Mouse (Mus musculus) kidney, postnatal 0 days (tissue): Measurements from ENCODE around the gene Lpar3. TPM values are rescaled to one million over a fixed set of nuclear protein-coding genes. Genes with fewer than 3 reads are reported as not detected.
A peak's percentile ranks its signal among the peaks of the same experiment; 100 is the strongest.

Experiments
- ATAC-seq: fragments of 200-750 bp; cut with Nextera tagmentation; replicated peaks from 2 replicates; pipeline ENCODE4 v1.8.0; 2017; ENCODE audit warnings: low read depth, moderate number of reproducible peaks, moderate TSS enrichment, moderate library complexity; ENCODE audit not compliant: low FRiP score
- DNase-seq: peaks from one replicate; pipeline ENCODE4 v3.0.0-alpha.2; 2016; ENCODE audit warnings: low spot score
- H3K27ac ChIP-seq: fragments of 300-500 bp; sonication (generic); 2 replicates; pipeline ENCODE4 v1.5.1; 2014; ENCODE audit warnings: mild to moderate bottlenecking
- H3K27me3 ChIP-seq: fragments of 300-500 bp; sonication (generic); 2 replicates; pipeline ENCODE4 v1.6.1; 2014; ENCODE audit warnings: low read length, mixed read lengths; ENCODE audit not compliant: insufficient read depth
- H3K36me3 ChIP-seq: fragments of 300-500 bp; sonication (generic); 2 replicates; pipeline ENCODE4 v1.6.1; 2014; ENCODE audit warnings: low read length, mixed read lengths; ENCODE audit not compliant: insufficient read depth
- H3K4me1 ChIP-seq: fragments of 300-500 bp; sonication (generic); replicated peaks from 2 replicates; pipeline ENCODE4 v1.6.1; 2014; ENCODE audit warnings: antibody characterized with exemption, low read length, mixed read lengths; ENCODE audit not compliant: insufficient read depth
- H3K4me2 ChIP-seq: fragments of 300-500 bp; sonication (generic); 2 replicates; pipeline ENCODE4 v1.6.1; 2014; ENCODE audit warnings: mild to moderate bottlenecking, low read length, moderate library complexity, mixed read lengths
- H3K4me3 ChIP-seq: fragments of 300-500 bp; sonication (generic); replicated peaks from 2 replicates; pipeline ENCODE4 v1.5.1; 2014; ENCODE audit warnings: low read depth, low read length
- H3K9ac ChIP-seq: fragments of 300-500 bp; sonication (generic); 2 replicates; pipeline ENCODE4 v1.6.1; 2014; ENCODE audit warnings: low read depth, low read length
- H3K9me3 ChIP-seq: fragments of 300-500 bp; sonication (generic); replicated peaks from 2 replicates; pipeline ENCODE4 v1.6.1; 2016; ENCODE audit warnings: low read length, inconsistent platforms, mixed read lengths
- CTCF ChIP-seq: IDR thresholded peaks from 2 replicates; pipeline ENCODE4 v1.5.1; 2016; ENCODE audit warnings: antibody characterized with exemption, low read depth, mild to moderate bottlenecking, moderate library complexity
- WGBS: fragments of 180-500 bp; shearing (Covaris S2); extraction: QIAGEN DNeasy Blood & Tissue Kit; methylation state at CpG from one replicate; pipeline ENCODE4 v1.1.7; 2014; 5-methylcytosine and 5-hydroxymethylcytosine counted together
- polyA plus RNA-seq: library from polyadenylated mRNA; unstranded; fragments of >200 nt; fragmentation: Nextera tagmentation; extraction: Ambion mirVana; gene quantifications from 2 replicates; pipeline ENCODE4 v1.2.1, GENCODE M21; 2015

The Lpar3 gene
- polyA plus RNA-seq, 1 experiment from 2014 or later = 2.6 TPM

DNA sequence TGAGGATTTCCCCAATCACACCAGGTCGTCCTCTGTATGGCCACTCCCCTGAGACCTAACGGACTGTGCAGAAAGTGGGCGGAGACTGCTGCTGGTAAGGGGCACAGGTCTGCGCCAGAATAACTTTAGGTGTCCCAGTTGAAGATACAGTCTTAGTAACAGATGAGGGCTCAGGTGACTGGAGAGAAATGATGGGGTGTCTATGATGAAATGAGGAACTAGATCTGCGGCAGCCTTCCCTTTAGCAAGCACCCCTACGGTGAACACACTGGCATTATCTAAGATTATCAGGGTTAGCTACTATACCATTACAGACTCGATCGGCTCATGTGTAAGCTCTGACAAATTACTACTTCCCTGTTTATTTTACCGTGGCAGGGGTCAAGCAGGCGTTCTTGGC is 13.8 kb downstream of the Lpar3 start:
- Histone ChIP-seq H3K4me3 (no peak overlapping the region), H3K9ac (no peak overlapping the region), H3K9me3 (no peaks in the 10 kb centered on the region), H3K27me3 (no peaks in the 10 kb centered on the region), H3K27ac (no peak overlapping the region), H3K4me2 (no peak overlapping the region), H3K4me1 (no peaks in the 10 kb centered on the region), H3K36me3 (no peaks in the 10 kb centered on the region)
- WGBS = 67% methylated on average over 10 of the region's 10 CpGs
- no peak for DNase-seq
- no peak for ATAC-seq
- TF ChIP-seq CTCF = no peak

DNA sequence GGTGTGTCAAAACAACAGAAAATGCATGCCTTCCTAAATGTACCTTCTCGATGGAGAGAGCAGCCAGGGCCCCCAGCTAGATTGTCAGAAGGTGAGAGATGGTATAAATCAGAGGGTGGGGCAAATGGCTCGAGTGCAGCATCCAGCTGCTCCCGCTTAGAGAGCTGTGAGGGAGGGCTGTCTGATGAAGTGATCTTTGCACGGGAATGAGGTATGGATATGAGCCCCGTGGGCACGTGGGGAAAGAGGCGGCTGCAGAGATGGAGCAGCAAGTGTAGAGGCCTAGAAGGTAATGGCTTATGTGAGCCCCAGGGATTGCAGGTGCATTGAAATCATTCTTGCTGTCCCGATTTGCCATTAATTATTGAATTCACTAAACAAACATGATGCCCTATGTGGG is 15.5 kb downstream of the Lpar3 start:
- no peaks in the 10 kb centered on the region for H3K36me3 ChIP-seq
- H3K9me3 ChIP-seq = no peaks in the 10 kb centered on the region
- no peak overlapping the region for H3K27ac ChIP-seq
- H3K9ac ChIP-seq = no peak overlapping the region
- 41% methylated on average over 8 of the region's 8 CpGs for WGBS
- H3K4me2 ChIP-seq = no peak overlapping the region
- no peak for TF ChIP-seq CTCF
- DNase-seq = no peak
- H3K27me3 ChIP-seq = no peaks in the 10 kb centered on the region
- H3K4me1 ChIP-seq = no peaks in the 10 kb centered on the region
- no peak overlapping the region for H3K4me3 ChIP-seq
- ATAC-seq = no peak

DNA sequence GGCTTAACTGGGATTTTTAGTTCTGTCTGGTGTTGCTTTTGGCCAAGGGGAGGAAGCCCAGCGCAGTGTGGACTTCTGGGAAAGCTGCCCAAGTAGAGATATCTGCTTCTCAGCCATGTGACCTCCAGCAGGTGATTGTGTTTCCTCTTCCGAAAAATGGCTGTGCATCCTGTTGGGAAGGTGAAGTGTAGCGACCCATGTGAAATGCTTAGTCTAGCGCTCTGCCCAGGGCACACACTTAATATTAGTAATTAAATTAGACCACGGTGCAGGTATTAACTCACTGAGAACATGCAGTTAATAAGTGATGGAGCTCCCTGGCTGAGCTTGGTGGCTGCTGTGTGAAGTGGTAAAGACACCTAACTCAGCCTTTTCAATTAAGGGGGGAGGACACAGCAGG is 16.9 kb downstream of the Lpar3 start:
- H3K9me3 ChIP-seq = no peaks in the 10 kb centered on the region
- DNase-seq = peak; percentile 29
- no peaks in the 10 kb centered on the region for H3K36me3 ChIP-seq
- H3K4me3 ChIP-seq = no peak overlapping the region
- H3K9ac ChIP-seq = no peak overlapping the region
- no peaks in the 10 kb centered on the region for H3K27me3 ChIP-seq
- no peaks in the 10 kb centered on the region for H3K4me1 ChIP-seq
- H3K27ac ChIP-seq = no peak overlapping the region
- TF ChIP-seq CTCF = no peak
- no peak overlapping the region for H3K4me2 ChIP-seq
- ATAC-seq = peak; percentile 87
- 41% methylated on average over 5 of the region's 5 CpGs for WGBS

DNA sequence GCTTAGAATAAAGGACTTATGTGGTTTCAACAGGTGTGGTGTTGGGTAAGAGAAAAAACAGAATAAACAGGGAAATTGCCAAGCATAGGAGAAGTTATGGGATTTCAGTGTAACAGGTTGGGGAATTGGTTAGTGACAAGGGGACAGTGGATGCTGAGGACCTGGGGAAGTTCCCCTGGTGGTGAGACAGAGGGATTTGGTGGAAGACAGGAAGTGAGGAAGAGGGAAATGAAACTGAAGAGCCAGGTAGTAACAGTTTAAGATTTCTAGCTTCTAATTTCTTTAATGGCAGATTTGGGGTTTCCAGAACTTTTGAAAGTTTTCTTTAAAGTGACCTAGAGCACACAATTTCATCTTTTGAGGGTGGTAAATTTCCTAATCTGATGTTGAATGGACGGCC is 23.9 kb downstream of the Lpar3 start:
- H3K27me3 ChIP-seq = no peaks in the 10 kb centered on the region
- no peaks in the 10 kb centered on the region for H3K4me1 ChIP-seq
- 89% methylated on average over 1 of the region's 1 CpGs for WGBS
- no peak overlapping the region for H3K9ac ChIP-seq
- no peaks in the 10 kb centered on the region for H3K36me3 ChIP-seq
- no peak for ATAC-seq
- no peaks in the 10 kb centered on the region for H3K9me3 ChIP-seq
- DNase-seq = no peak
- H3K27ac ChIP-seq = no peak overlapping the region
- H3K4me2 ChIP-seq = no peak overlapping the region
- H3K4me3 ChIP-seq = no peak overlapping the region
- no peak for TF ChIP-seq CTCF

DNA sequence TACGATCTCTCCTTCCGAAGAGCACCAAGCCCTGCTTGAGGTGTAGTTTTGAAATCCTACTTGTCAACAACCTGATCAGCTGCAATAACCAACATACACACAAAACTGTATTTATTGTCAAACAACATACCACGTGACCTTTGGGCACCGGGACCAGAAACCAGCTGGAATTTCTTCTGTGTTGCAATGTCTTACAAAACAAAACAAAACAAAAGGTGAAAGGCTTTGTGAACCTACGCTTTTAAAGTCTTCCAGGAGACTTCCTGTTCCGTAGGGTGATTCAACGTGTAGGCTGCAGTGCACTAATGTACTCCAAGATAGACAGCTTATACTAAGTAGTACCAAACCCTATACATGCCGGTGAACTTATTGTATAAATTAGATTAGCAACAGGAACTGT is 25.8 kb downstream of the Lpar3 start:
- Histone ChIP-seq H3K36me3 (no peaks in the 10 kb centered on the region), H3K27ac (no peak overlapping the region), H3K4me2 (no peak overlapping the region), H3K27me3 (no peaks in the 10 kb centered on the region), H3K9me3 (no peaks in the 10 kb centered on the region), H3K9ac (no peak overlapping the region), H3K4me1 (no peaks in the 10 kb centered on the region), H3K4me3 (no peak overlapping the region)
- no peak for DNase-seq
- TF ChIP-seq CTCF = no peak
- no peak for ATAC-seq
- 62% methylated on average over 8 of the region's 8 CpGs for WGBS

DNA sequence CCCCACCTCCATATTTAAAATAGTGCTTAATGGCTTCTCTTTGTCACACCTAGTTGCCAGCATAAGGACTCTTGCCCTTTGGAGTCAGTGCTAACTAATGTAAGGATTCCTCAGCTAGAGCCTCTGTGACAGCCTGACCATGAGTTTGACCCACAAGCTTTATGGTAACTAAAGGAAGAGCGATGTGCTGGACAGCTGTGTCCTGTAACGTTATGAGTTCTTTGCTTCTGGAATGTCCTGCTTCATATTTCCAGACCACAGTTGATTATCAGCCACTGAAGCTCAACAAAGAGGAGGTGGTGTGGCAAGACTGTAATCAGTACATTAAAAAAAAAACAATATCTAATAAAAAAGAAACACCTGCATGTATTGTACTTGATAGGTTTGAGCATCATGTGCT is 26.2 kb downstream of the Lpar3 start:
- Histone ChIP-seq H3K36me3 (no peaks in the 10 kb centered on the region), H3K4me2 (no peak overlapping the region), H3K9ac (no peak overlapping the region), H3K4me3 (no peak overlapping the region), H3K4me1 (no peaks in the 10 kb centered on the region), H3K9me3 (no peaks in the 10 kb centered on the region), H3K27ac (no peak overlapping the region), H3K27me3 (no peaks in the 10 kb centered on the region)
- DNase-seq (peak; percentile 66), ATAC-seq (no peak)
- WGBS = 63% methylated on average over 2 of the region's 2 CpGs
- no peak for TF ChIP-seq CTCF

DNA sequence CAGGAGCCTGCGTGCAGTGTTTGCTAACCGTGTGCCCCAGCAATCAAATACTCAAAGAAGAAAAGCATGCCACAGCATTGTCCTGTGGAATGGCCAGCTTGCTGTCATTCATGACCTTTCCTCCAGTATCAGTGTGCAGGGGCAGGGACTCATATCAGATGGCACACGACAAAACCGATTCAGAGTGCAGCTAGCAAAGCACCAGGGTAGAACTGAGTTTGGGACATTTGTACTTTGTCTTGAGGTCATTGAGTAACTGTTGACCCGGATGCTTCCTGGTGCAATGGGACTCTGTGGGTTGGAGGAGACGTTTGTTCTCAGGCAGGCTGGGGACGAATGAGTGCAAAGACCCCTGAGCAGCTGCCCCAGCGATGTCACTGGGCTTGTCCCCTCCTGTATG is 29.1 kb downstream of the Lpar3 start:
- Histone ChIP-seq H3K9ac (no peak overlapping the region), H3K4me3 (no peak overlapping the region), H3K4me1 (no peaks in the 10 kb centered on the region), H3K4me2 (no peak overlapping the region), H3K27ac (no peak overlapping the region), H3K27me3 (no peaks in the 10 kb centered on the region), H3K9me3 (no peaks in the 10 kb centered on the region), H3K36me3 (no peaks in the 10 kb centered on the region)
- no peak for DNase-seq
- no peak for TF ChIP-seq CTCF
- 61% methylated on average over 8 of the region's 8 CpGs for WGBS
- ATAC-seq = no peak
